Mouse (Mus musculus) natural killer cell, adult 2 months (primary cell): ENCODE measurements around the gene Card14.
"Not testable (repeated sequence)": the region's sequence is repeated elsewhere in the genome, so short reads cannot be mapped to it uniquely, and the experiment has no call there.

Source experiments
- DNase-seq, 2 experiments: peaks; one replicate each; pipeline ENCODE4 v3.0.0; 2022; ENCODE audit warnings: low spot score in 2 of 2

Card14 gene

GRCm38 (mm10) chr11:119355443-119356385 lies 48.1 kb downstream of the Card14 start, which contains the start of the genes Sgsh and Slc26a11:
Sgsh (minus strand) TSS chr11:119355536.
Slc26a11 (plus strand) TSS chr11:119355557.
- peak; percentile 84 to 85 for DNase-seq

- no peak for DNase-seq
Measured at GRCm38 (mm10) chr11:119359089-119359488, 51.5 kb downstream of the Card14 start.

- no peak for DNase-seq
Measured at GRCm38 (mm10) chr11:119362769-119363533, 55.4 kb downstream of the Card14 start.

- peak; percentile 71 to 79 for DNase-seq
Measured at GRCm38 (mm10) chr11:119363534-119364145, 56.1 kb downstream of the Card14 start.

- no peak for DNase-seq
Measured at GRCm38 (mm10) chr11:119375425-119375824, 67.9 kb downstream of the Card14 start.

- no peak for DNase-seq
Measured at GRCm38 (mm10) chr11:119377326-119377725, 69.8 kb downstream of the Card14 start.

- DNase-seq = no peak
Measured at GRCm38 (mm10) chr11:119378551-119378950, 71.0 kb downstream of the Card14 start.

GRCm38 (mm10) chr11:119381631-119382337 lies 74.2 kb downstream of the Card14 start:
- DNase-seq = no peak

- no peak for DNase-seq
Measured at GRCm38 (mm10) chr11:119382338-119382850, 74.8 kb downstream of the Card14 start.

- peak; percentile 74 to 78 for DNase-seq
Measured at GRCm38 (mm10) chr11:119384904-119385303, 77.3 kb downstream of the Card14 start.

GRCm38 (mm10) chr11:119386306-119386705 lies 78.7 kb downstream of the Card14 start:
- peak; percentile 20 to 26 for DNase-seq

- not testable (repeated sequence) for DNase-seq
Measured at GRCm38 (mm10) chr11:119387273-119387672, 79.7 kb downstream of the Card14 start.

GRCm38 (mm10) chr11:119389851-119390270 lies 82.3 kb downstream of the Card14 start:
- DNase-seq = peak; percentile 51 to 58

- DNase-seq = peak; percentile 66 to 70
Measured at GRCm38 (mm10) chr11:119390271-119391231, 83.0 kb downstream of the Card14 start.

- no peak for DNase-seq
Measured at GRCm38 (mm10) chr11:119391386-119392000, 83.9 kb downstream of the Card14 start.

- DNase-seq = peak; percentile 77 to 82
Measured at GRCm38 (mm10) chr11:119392001-119392614, 84.5 kb downstream of the Card14 start.

- peak; percentile 67 to 72 for DNase-seq
Measured at GRCm38 (mm10) chr11:119392800-119393482, 85.4 kb downstream of the Card14 start, which contains the start of gene Rnf213. Rnf213 (plus strand) TSS chr11:119393100.

GRCm38 (mm10) chr11:119393483-119393804 lies 85.9 kb downstream of the Card14 start:
- no peak for DNase-seq
